Mouse (Mus musculus): ENCODE data around the gene Stard9. TPM values are rescaled to one million over a fixed set of nuclear protein-coding genes. Genes with fewer than 3 reads are reported as not detected.
A peak's percentile ranks its signal among the peaks of the same experiment; 100 is the strongest.

The Stard9 gene
- total RNA-seq, 2 experiments from 2014 or later, result 8.1 to 9.9 TPM

- H3K27ac ChIP-seq, result no peak overlapping the region
- no peak for TF ChIP-seq CTCF (conservative IDR thresholded peaks at IDR 0.05)
- no peak overlapping the region for H3K4me3 ChIP-seq
- no peak for DNase-seq (ENCODE audit: low spot score in 2 of 2)
Measured at GRCm38 (mm10) chr2:120718496-120718895, 89.6 kb downstream of the Stard9 start.

DNA sequence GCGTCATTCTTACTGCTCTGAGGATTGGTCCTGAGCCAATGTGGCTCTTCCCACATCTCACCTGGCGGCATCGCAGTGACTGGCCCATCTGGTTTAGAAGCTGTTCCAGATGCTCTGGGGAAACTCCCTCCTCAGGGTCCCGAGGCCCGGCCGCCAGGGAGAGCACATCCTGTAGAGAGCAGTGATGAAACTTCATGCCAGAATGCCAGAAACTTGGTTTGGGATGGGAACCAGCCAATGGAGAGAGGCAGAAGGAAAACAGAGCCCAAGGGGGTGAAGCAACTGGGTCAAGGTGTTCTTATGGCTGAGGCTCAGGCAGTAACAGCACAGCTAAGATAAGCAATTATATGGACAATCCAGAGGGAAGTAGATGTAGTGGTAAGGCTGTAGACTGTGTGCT lies 91.9 kb downstream of the Stard9 start:
- Histone ChIP-seq H3K27ac (no peak overlapping the region), H3K4me3 (no peak overlapping the region)
- no peak for DNase-seq (ENCODE audit: low spot score in 2 of 2)
- no peak for TF ChIP-seq CTCF (conservative IDR thresholded peaks at IDR 0.05)

DNA sequence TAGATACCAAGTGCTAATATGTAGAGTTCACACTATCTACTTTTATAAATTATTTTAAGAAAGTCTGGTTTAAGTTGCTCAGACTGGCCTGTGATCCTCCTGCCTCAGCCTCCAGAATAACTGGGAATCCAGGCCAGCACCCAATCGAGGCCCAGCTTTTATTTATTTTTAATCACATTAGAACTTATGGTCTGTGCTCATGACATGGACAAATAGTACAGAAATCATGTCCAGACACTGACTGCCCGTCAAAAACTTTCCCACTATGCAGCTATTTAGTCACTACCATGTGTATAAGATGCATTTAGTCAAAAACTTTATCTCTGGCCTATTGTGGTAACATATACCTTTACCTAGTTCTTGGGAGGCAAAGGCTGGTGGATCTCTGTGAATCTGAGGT lies 93.0 kb downstream of the Stard9 start:
- H3K4me3 ChIP-seq, result no peak overlapping the region
- peak overlapping the region; percentile 61; the same call in 1 of the 2 replicates for H3K27ac ChIP-seq
- TF ChIP-seq CTCF (conservative IDR thresholded peaks at IDR 0.05), result no peak
- no peak for DNase-seq (ENCODE audit: low spot score in 2 of 2)

DNA sequence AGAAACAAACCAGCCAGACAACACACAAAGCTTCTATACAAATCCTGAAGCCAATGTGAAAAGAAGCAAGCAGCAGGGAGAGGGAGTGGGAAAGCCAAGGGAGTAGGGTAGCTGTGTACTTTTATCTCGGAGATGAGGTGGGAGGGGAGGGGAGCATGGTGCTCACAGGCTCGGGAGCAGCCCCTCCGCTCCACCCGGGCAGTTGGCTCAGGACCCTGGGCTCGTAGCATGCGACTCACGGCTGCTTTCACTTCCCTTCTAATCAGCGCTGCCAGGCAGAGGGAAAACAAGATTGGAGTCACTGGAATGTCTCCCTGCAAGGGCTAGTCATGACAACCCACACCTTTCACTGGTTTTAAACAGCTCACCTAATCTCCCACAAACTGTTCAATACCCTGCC lies 93.6 kb downstream of the Stard9 start:
- no peak overlapping the region for H3K4me3 ChIP-seq
- TF ChIP-seq CTCF (conservative IDR thresholded peaks at IDR 0.05), result no peak
- DNase-seq (ENCODE audit: low spot score in 2 of 2), result no peak
- peak overlapping the region; percentile 61; the same call in 1 of the 2 replicates for H3K27ac ChIP-seq

DNA sequence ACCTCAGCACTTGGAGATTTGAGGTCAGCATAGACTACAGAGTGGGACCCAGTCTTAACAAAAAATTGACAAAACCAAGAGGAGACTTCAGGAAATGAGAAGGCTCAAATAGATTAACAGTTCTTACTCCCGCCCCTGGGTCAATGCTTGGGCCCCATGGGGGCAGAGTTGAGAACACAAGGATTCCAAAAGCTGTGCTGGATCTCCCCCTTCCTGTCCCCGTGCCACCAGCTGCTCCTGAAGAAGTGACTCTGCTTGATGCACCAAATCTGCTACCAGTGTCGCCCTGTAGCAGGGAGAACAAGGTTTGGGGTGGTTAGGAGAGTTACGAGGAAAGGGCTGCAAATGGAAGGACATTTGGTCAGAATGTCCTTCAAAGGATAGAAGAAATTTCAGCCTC lies 94.7 kb downstream of the Stard9 start:
- no peak overlapping the region for H3K4me3 ChIP-seq
- TF ChIP-seq CTCF (conservative IDR thresholded peaks at IDR 0.05), result no peak
- no peak for DNase-seq (ENCODE audit: low spot score in 2 of 2)
- no peak overlapping the region for H3K27ac ChIP-seq

DNA sequence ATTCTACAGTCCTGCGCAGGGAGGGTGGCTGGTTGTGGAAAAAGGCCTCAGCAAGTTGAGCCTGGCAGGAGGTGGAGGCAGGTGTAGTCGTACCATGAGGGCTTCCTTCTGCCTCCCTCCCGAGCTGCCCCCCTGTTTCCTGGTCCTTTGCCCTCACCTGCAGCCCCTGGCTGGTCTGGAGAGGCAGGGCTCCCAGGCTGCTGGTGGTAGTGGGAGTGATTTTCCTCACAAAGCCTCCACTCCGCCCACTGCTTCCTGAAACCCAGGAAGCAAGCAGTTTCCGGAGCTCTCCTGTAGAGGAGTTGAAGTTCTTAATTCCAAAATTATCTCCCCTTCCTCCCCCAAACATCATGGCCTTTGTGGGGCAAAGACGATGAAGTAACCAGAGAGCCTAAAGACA lies 95.3 kb downstream of the Stard9 start:
- DNase-seq (ENCODE audit: low spot score in 2 of 2), result no peak
- TF ChIP-seq CTCF (conservative IDR thresholded peaks at IDR 0.05), result no peak
- Histone ChIP-seq H3K27ac (no peak overlapping the region), H3K4me3 (no peak overlapping the region)

DNA sequence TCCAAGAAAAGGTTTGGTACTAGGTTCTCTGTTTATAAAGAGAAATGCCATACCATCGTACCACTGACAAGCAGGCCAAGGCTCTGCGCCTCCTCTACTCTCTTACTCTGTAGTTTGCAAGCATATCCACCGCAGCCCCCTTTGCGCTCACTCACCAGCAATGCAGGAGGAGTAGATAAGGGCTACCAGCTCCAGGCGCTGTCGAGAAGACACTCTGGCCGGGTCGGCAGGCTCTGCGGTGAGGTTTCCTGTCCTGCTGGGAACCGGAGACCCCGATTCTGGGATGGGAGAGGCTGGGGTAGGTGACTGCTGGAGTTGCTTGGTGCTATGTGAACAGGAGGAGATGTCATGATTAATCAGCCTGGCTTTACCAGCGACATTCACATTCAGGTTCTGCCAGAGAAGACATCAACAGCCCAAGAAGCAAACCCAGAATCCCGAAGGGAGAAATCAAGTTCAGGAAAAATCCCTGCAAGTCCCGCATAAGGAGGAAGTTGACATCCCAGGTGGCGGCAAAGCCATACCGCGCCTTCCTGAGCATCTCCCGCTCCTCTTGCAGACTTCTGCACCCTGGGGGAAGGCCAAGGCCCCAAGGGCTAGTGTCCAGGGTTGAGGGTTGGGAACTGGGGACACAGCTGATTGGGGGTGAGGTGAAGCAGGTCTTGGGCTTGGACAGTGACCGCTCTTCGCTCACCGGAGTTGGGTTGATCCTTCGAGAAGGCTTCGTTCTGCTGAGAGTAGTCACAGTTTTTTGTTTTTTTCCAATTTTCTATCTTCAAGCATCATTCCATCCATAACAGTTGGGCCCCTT lies 101.1 kb downstream of the Stard9 start:
- DNase-seq (ENCODE audit: low spot score in 2 of 2), result peak in 1 of 2 experiments; percentile 18
- H3K27ac ChIP-seq, result no peak overlapping the region; the same call in 1 of the 2 replicates
- TF ChIP-seq CTCF (conservative IDR thresholded peaks at IDR 0.05), result no peak
- H3K4me3 ChIP-seq, result peak overlapping the region; percentile 60

DNA sequence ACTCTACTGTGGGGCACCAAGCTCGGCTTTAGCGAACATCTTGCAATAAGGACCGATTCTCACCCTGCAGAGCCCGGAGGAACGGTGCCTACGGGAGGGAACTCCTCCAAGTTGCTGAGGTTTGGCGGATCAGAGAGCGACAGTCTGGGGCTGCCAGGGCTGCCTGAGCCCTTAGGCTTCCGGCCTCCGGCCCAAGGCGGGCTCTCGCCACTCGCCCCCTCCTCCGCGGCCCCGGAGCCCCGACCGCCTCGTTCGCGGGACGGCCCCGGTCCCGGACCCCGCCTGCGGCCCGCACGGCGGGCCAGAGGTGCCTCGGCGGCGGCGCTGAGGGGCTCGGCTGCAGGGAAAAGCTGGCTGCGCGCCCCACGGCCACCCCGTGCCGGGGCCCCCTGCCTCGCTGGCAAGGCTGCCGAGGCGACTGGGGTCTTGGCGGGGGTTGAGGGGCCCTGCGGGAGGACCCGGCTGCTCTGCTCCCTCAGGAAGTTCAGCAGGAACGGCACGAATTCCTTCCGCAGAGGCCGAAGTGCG lies 101.8 kb downstream of the Stard9 start:
- Histone ChIP-seq H3K4me3 (peak overlapping the region; percentile 60), H3K27ac (peak overlapping the region; percentile 79)
- DNase-seq (ENCODE audit: low spot score in 2 of 2), result no peak
- TF ChIP-seq CTCF (conservative IDR thresholded peaks at IDR 0.05), result no peak

DNA sequence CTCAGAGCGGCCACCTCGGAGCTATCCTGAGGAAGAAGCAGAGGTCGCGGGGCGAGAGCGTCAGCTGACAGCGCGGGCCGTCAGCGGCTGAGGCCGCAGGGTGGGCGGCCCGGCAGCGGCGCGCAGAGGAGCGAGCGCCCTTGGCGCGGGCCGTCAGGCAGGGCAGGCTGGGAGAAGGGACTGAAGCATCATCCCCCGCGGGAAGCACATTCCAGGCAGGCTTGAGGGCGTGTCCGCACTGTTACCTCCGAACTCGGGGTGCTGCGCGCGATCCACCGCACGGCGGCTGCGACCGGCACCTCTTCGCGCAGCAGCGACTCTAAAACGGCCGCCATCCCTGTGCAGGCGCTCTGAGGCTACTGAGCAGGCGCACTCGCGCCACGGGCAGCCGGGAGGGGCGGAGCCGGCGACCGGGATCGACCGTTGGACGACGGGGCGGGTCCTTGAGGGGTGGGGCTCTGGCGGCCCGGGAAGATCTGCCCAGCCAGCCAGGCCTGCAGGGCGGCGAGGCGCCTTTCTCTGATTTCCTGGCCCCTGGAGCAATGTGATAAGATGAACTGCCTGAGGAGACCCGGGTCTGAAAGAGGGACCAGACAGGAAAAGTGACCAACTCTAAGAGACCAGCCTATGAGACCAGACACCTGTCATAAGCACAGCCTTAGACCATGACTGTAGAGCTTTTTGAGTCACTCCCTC lies 102.4 kb downstream of the Stard9 start:
- Histone ChIP-seq H3K4me3 (peak overlapping the region; percentile 60), H3K27ac (peak overlapping the region; percentile 79)
- peak; percentile 90 to 93 for DNase-seq (ENCODE audit: low spot score in 2 of 2)
- peak; percentile 42 for TF ChIP-seq CTCF (conservative IDR thresholded peaks at IDR 0.05)

DNA sequence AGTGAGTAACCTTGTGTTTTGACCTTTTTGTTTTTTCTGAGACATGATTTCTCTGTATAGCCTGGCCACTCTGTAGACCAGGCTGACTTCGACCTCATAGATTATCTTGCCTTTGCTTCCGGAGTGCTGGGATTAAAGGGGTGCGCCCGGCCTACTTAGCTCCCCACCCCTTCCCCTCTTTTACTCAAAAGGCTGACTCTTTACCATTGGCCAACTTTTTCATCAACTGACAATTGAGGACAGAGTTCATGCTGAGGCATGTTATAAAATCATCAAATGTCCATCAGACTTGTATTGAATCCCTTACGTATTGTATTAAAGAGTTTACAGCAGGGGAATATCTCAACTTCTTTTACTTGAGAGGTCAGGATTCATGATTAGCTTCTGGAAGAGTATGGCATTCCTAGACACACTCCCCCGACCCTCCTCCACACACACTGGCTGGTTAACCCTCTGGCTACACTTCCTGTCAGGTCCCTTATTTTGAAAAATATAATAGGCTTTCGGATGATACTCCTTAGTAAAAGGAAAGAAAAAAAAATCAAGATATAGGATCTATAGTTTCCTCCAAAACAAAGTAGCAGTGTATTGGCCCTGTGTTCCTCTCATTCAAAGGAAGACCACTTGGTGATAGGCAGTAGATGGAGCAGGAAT lies 103.1 kb downstream of the Stard9 start:
- peak overlapping the region; percentile 60 for H3K4me3 ChIP-seq
- no peak for TF ChIP-seq CTCF (conservative IDR thresholded peaks at IDR 0.05)
- H3K27ac ChIP-seq, result peak overlapping the region; percentile 79
- DNase-seq (ENCODE audit: low spot score in 2 of 2), result no peak

- TF ChIP-seq CTCF (conservative IDR thresholded peaks at IDR 0.05), result no peak
- DNase-seq (ENCODE audit: low spot score in 2 of 2), result no peak
- no peak overlapping the region for H3K4me3 ChIP-seq
- no peak overlapping the region for H3K27ac ChIP-seq
Measured at GRCm38 (mm10) chr2:120745496-120745895, 116.6 kb downstream of the Stard9 start.

- no peak for TF ChIP-seq CTCF (conservative IDR thresholded peaks at IDR 0.05)
- DNase-seq (ENCODE audit: low spot score in 2 of 2), result no peak
- Histone ChIP-seq H3K4me3 (no peak overlapping the region), H3K27ac (no peak overlapping the region)
Measured at GRCm38 (mm10) chr2:120748041-120748440, 119.1 kb downstream of the Stard9 start.

- H3K27ac ChIP-seq, result no peak overlapping the region
- no peak for DNase-seq (ENCODE audit: low spot score in 2 of 2)
- no peak for TF ChIP-seq CTCF (conservative IDR thresholded peaks at IDR 0.05)
- no peak overlapping the region for H3K4me3 ChIP-seq
Measured at GRCm38 (mm10) chr2:120761922-120762321, 133.0 kb downstream of the Stard9 start.
